Mouse (Mus musculus): ENCODE results near the gene Ldlrap1. TPM values are rescaled to one million over a fixed set of nuclear protein-coding genes. Genes with fewer than 3 reads are reported as not detected.
A peak's percentile ranks its signal among the peaks of the same experiment; 100 is the strongest.

The Ldlrap1 gene
- polyA plus RNA-seq, 1 experiment: 45.9 TPM

DNA sequence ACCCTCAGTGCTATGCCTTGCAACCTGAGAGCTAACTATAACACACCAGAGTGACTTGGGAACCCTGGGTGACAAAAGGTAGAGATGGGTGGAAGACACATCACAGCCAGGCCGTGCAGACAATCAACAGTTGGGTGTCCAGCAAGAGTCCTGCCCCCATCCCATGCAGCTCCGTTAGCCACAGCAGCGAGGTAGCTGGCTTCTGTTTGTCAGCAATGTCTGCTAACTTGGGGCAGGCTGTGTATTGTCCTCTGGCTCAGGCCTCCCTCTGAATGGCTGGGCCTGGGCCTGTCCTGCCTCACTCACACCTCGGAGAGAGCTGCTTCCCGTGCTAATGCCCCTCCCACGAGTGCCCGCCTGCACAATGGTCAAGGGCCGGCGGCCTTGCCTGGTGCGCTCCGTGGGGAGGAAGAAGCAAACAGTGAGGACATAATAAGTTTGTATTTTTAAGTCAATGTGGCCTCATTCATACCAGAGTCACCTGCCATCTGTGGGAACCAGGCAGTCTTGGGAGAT lies 14.9 kb downstream of the Ldlrap1 start:
- Histone ChIP-seq H3K4me1 (ENCODE audit: control insufficient read depth, insufficient read depth, low read length) (peaks cover 41% of the 10 kb centered on the region), H3K27ac (ENCODE audit: control insufficient read depth, insufficient read depth, low read depth, low read length, poor library complexity) (peak overlapping the region; percentile 91), H3K4me3 (replicated peaks; ENCODE audit: control insufficient read depth, low read depth, low read length) (no peak overlapping the region)
- no peak for TF ChIP-seq CTCF (IDR thresholded peaks at IDR 0.05; ENCODE audit: control insufficient read depth, insufficient read depth, low read length)
- no peak for TF ChIP-seq POLR2A (IDR thresholded peaks at IDR 0.05; ENCODE audit: borderline replicate concordance, control insufficient read depth, low read depth, low read length)
- 73% methylated on average over 11 of the region's 11 CpGs for WGBS

DNA sequence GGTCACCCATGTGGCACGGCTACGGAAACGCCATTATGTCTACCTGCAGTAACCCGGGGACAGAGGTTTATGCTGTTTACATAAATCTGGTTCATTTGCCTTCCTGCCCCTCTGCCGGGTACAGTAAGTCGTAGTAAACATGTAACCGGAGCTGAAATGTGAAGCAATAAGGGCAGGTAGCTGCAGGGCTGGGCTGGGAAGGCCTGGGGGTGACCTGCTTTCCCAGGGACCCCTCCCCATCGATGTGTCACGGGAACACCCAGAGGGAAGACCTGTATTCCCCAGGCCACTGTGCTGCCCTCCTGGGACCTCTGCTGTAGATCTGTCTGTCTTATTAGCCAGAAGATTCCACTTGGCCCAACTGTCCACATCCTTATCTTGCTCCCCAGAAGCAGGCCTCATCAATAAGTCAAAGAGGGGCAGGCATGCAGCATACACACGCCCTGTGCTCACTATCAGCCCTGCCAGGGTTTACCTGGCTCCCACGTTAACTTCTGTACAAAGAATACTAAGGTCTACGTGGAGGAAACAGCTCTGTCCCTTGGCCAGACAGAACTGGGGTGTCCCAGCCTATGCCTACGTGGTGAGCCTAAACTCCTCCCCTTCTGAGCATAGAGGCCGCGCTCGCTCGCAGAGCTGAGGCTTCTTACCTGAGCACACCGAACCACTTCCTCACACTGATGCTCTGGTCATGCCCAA lies 16.0 kb downstream of the Ldlrap1 start:
- 56% methylated on average over 18 of the region's 18 CpGs for WGBS
- Histone ChIP-seq H3K4me3 (replicated peaks; ENCODE audit: control insufficient read depth, low read depth, low read length) (no peak overlapping the region), H3K4me1 (ENCODE audit: control insufficient read depth, insufficient read depth, low read length) (peaks cover 35% of the 10 kb centered on the region), H3K27ac (ENCODE audit: control insufficient read depth, insufficient read depth, low read depth, low read length, poor library complexity) (peak overlapping the region; percentile 91)
- TF ChIP-seq POLR2A (IDR thresholded peaks at IDR 0.05; ENCODE audit: borderline replicate concordance, control insufficient read depth, low read depth, low read length): no peak
- TF ChIP-seq CTCF (IDR thresholded peaks at IDR 0.05; ENCODE audit: control insufficient read depth, insufficient read depth, low read length): no peak

DNA sequence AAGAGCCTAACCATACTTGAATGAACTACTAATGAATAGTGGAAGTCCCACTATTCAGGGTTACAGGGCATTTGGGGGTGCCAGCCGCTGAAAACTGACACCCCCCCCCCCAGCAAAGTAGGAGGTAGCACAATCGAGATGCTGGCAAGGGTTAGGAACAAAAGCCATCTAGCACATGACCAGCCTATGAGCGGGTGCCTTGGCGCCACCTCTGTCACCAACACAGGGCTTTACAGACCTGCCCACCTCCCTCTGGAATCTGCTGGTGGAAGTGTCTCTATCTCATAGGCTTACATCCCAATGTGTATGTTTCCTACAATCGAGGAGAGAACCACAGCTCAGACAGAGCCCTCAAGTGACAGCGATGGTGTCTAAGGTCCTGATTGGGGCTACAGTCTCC lies 17.0 kb downstream of the Ldlrap1 start:
- no peak for TF ChIP-seq POLR2A (IDR thresholded peaks at IDR 0.05; ENCODE audit: borderline replicate concordance, control insufficient read depth, low read depth, low read length)
- TF ChIP-seq CTCF (IDR thresholded peaks at IDR 0.05; ENCODE audit: control insufficient read depth, insufficient read depth, low read length): no peak
- 54% methylated on average over 6 of the region's 6 CpGs for WGBS
- Histone ChIP-seq H3K4me3 (replicated peaks; ENCODE audit: control insufficient read depth, low read depth, low read length) (no peak overlapping the region), H3K27ac (ENCODE audit: control insufficient read depth, insufficient read depth, low read depth, low read length, poor library complexity) (peak overlapping the region; percentile 77), H3K4me1 (ENCODE audit: control insufficient read depth, insufficient read depth, low read length) (peaks cover 31% of the 10 kb centered on the region)

DNA sequence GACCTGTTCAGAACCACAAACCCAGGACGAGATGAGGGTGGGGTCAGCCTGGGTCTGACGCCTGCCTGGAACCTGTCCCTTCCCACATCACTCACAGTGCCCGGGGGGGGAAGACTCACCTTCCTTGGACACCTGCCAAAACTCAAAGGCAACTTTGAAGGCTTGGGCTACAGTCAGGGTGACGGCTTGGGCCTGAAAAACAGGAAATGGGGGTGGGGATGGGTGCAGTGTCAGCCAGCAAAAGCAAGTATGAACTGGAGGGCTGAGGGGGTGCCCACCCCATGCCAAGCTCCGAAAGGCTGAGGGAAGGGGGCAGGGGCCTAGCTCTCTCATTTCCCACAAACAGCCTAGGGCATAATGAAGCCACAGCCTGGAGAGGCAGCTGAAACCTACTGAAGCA lies 17.6 kb downstream of the Ldlrap1 start:
- Histone ChIP-seq H3K4me3 (replicated peaks; ENCODE audit: control insufficient read depth, low read depth, low read length) (no peak overlapping the region), H3K4me1 (ENCODE audit: control insufficient read depth, insufficient read depth, low read length) (peaks cover 27% of the 10 kb centered on the region), H3K27ac (ENCODE audit: control insufficient read depth, insufficient read depth, low read depth, low read length, poor library complexity) (peak overlapping the region; percentile 77)
- TF ChIP-seq CTCF (IDR thresholded peaks at IDR 0.05; ENCODE audit: control insufficient read depth, insufficient read depth, low read length) (no peak), POLR2A (IDR thresholded peaks at IDR 0.05; ENCODE audit: borderline replicate concordance, control insufficient read depth, low read depth, low read length) (no peak)
- WGBS: 8% methylated on average over 5 of the region's 5 CpGs

DNA sequence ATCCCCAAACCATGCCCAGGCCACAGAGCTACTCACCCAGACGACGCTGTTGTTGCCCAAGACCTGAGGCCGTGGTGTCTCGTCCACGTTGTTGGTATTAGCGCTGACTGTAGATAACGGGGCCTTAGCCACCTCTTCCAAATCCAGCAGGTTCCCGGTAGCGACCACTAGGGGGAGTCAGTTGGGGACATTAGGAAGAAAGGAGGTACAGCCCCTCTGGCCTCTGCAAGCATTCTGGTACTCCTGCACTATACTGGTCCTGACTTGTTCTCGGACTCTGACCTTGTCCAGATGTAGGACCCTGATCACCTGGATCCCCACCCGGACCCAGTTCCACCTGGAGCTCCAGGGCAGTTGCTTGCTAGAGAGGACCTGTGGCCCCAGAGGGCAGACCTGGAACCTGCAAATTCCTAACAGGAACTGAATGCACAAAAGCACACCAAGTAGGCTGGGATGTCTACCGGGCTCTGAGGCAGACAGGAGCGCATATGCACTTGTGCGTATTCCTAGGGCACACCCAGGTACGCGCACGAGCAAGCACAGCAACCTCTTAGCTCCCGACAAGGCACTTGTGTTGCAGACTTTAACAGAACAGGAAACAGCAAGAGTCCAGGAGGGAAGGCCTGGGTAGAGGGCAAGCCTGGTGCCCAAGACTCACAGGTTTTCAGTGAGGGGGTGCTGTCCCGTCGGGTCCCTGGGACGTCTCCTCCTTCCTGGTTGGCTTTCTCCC lies 18.4 kb downstream of the Ldlrap1 start:
- WGBS: 36% methylated on average over 21 of the region's 21 CpGs
- H3K4me3 ChIP-seq (replicated peaks; ENCODE audit: control insufficient read depth, low read depth, low read length): no peak overlapping the region
- TF ChIP-seq CTCF (IDR thresholded peaks at IDR 0.05; ENCODE audit: control insufficient read depth, insufficient read depth, low read length): peak; percentile 74
- no peak for TF ChIP-seq POLR2A (IDR thresholded peaks at IDR 0.05; ENCODE audit: borderline replicate concordance, control insufficient read depth, low read depth, low read length)
- H3K27ac ChIP-seq (ENCODE audit: control insufficient read depth, insufficient read depth, low read depth, low read length, poor library complexity): peak overlapping the region; percentile 77
- H3K4me1 ChIP-seq (ENCODE audit: control insufficient read depth, insufficient read depth, low read length): peaks cover 22% of the 10 kb centered on the region

DNA sequence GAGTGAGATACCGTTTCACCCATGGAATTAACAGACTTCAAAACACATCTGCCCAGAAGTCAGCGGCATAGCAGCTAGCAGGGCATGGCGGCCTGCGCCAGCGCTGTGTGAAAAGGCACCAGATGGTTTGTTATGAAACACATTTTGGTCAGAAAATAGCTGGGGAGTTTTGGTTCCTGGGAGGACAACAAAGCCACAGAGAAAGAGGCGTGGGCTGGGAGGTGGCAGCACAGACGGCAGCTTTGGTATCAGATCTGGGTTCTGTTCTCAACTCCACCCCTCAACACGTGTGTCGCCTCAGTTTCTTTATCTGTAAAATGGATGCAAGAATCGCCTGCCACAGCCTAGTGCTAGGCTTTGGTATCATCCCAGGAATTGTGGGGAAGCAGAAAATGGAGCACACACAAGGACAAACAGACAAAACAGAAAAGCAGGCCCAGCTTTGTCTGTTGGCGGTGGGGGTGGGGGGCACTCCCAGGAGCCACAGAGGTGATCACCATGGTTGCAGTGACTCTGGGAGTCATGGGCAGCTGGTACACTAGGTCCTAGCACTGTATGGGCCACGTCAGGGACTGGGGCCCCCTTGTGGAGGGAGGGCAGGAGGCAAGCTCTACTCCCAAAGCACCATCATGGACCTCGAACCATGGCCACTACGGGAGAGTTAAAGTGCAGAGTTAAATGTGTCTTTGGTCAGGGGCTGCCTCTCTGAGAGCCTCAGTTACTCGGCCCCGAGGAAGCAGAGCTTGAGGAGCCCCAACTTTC lies 21.7 kb downstream of the Ldlrap1 start:
- Histone ChIP-seq H3K27ac (ENCODE audit: control insufficient read depth, insufficient read depth, low read depth, low read length, poor library complexity) (peak overlapping the region; percentile 32; the same call in 1 of the 2 replicates), H3K4me3 (replicated peaks; ENCODE audit: control insufficient read depth, low read depth, low read length) (no peak overlapping the region), H3K4me1 (ENCODE audit: control insufficient read depth, insufficient read depth, low read length) (peaks cover 10% of the 10 kb centered on the region)
- TF ChIP-seq POLR2A (IDR thresholded peaks at IDR 0.05; ENCODE audit: borderline replicate concordance, control insufficient read depth, low read depth, low read length) (no peak), CTCF (IDR thresholded peaks at IDR 0.05; ENCODE audit: control insufficient read depth, insufficient read depth, low read length) (peak; percentile 58)
- 66% methylated on average over 16 of the region's 16 CpGs for WGBS

DNA sequence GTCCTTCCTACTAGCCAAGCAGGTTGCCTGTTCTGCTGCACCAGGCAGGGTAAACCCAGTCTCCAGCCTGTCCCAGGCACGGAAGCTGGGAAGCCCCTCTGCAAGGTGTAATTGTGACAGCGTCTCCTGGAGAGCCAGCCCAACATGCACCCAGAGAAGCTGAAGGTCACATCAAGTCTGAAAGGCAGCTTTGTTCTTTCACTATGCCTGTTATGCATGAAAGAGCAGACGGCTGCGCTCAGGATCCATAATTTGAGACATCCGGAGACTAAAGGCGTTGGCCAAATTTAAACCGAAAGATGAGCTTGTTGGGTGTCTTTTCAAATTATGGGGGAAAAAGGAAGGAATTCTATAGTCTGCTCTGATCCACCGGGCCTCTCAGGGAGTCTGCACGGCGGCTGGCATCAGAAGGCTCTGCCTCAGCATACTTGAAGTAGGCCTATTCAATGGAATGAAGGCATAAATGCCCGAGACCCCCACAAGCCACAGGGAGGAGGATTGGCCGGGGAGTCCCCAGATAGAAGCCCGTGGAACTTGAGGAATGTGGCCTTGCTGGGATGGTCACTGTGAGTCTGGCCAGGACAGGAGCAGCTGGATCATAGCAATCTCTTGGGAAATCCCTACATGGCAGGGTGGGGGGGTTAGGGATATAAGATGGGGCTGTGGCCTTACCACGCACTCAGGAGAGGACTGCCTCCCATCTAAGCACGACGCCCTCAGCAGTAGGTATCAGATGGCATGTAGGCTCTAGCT lies 23.8 kb downstream of the Ldlrap1 start:
- Histone ChIP-seq H3K4me1 (ENCODE audit: control insufficient read depth, insufficient read depth, low read length) (no peaks in the 10 kb centered on the region), H3K4me3 (replicated peaks; ENCODE audit: control insufficient read depth, low read depth, low read length) (no peak overlapping the region), H3K27ac (ENCODE audit: control insufficient read depth, insufficient read depth, low read depth, low read length, poor library complexity) (no peak overlapping the region)
- TF ChIP-seq CTCF (IDR thresholded peaks at IDR 0.05; ENCODE audit: control insufficient read depth, insufficient read depth, low read length) (no peak), POLR2A (IDR thresholded peaks at IDR 0.05; ENCODE audit: borderline replicate concordance, control insufficient read depth, low read depth, low read length) (no peak)
- 91% methylated on average over 16 of the region's 16 CpGs for WGBS
